Mouse (Mus musculus): Measurements from ENCODE around the gene Klk6.

DNA sequence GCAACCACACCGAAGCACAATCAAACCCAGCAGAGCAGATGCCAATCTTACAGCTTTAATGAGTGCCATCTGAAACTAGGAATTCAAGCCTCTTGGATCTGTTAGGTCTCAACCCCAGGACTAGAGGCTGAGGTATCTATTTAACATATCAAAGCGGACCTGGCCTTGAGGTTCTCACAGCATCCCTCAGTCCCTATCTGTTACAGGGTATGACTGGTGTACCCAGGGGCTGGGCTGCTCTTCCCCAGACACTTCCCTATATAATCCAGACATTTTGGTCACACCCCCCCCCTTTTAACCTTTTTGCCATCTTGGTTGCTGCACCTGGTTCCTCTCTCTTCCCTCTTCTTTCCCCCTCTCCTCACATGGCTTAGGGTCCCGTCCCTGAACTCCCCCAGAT, 49.4 kb downstream of the Klk6 start:
- TF ChIP-seq CTCF (IDR thresholded peaks at IDR 0.05; ENCODE audit: control insufficient read depth, insufficient read depth, insufficient read length) (no peak), USF1 (IDR thresholded peaks at IDR 0.05; ENCODE audit: low read depth) (no peak), MAX (IDR thresholded peaks at IDR 0.05) (no peak), CEBPB (IDR thresholded peaks at IDR 0.05; ENCODE audit: low read depth) (no peak)

All from C2C12 (cell line).